Mouse (Mus musculus) heart, embryonic 11.5 days (tissue): ENCODE data around the gene Mrtfa. TPM values are rescaled to one million over a fixed set of nuclear protein-coding genes. Genes with fewer than 3 reads are reported as not detected.

Experiments used
- ATAC-seq: fragments of 200-750 bp; cut with Nextera tagmentation; replicated peaks from 2 replicates; pipeline ENCODE4 v1.8.0; 2017; ENCODE audit warnings: moderate library complexity; ENCODE audit not compliant: insufficient number of reproducible peaks, low FRiP score, low TSS enrichment
- H3K27ac ChIP-seq: fragments of 300-500 bp; sonication (generic); 2 replicates; pipeline ENCODE4 v1.5.1; 2014; ENCODE audit warnings: mild to moderate bottlenecking, low read depth, low read length
- H3K27me3 ChIP-seq: fragments of 300-500 bp; sonication (generic); 2 replicates; pipeline ENCODE4 v1.6.1; 2014; ENCODE audit warnings: mild to moderate bottlenecking, low read length, mixed read lengths; ENCODE audit not compliant: control insufficient read depth, insufficient read depth
- H3K36me3 ChIP-seq: fragments of 300-500 bp; sonication (generic); 2 replicates; pipeline ENCODE4 v1.6.1; 2014; ENCODE audit warnings: mild to moderate bottlenecking, low read length, moderate library complexity, mixed read lengths; ENCODE audit not compliant: control insufficient read depth, insufficient read depth
- H3K4me1 ChIP-seq: fragments of 300-500 bp; sonication (generic); 2 replicates; pipeline ENCODE4 v1.6.1; 2014; ENCODE audit warnings: low read length; ENCODE audit not compliant: control insufficient read depth, insufficient read depth
- H3K4me2 ChIP-seq: fragments of 300-500 bp; sonication (generic); 2 replicates; pipeline ENCODE4 v1.6.1; 2014; ENCODE audit warnings: mild to moderate bottlenecking, moderate library complexity
- H3K4me3 ChIP-seq: fragments of 300-500 bp; sonication (generic); 2 replicates; pipeline ENCODE4 v1.5.1; 2014; ENCODE audit warnings: low read depth, low read length
- H3K9ac ChIP-seq: fragments of 300-500 bp; sonication (generic); 2 replicates; pipeline ENCODE4 v1.6.1; 2014; ENCODE audit warnings: mild to moderate bottlenecking, low read depth, low read length, moderate library complexity
- H3K9me3 ChIP-seq: fragments of 300-500 bp; sonication (generic); replicated peaks from 2 replicates; pipeline ENCODE4 v1.6.1; 2016; ENCODE audit warnings: low read length; ENCODE audit not compliant: control insufficient read depth
- WGBS: fragments of 180-500 bp; shearing (Covaris S2); extraction: QIAGEN DNeasy Blood & Tissue Kit; methylation state at CpG from one replicate; pipeline ENCODE4 v1.1.7; 2014; ENCODE audit not compliant: insufficient replicate concordance; 5-methylcytosine and 5-hydroxymethylcytosine counted together
- polyA plus RNA-seq: library from polyadenylated mRNA; unstranded; fragments of >200 nt; fragmentation: Nextera tagmentation; extraction: Ambion mirVana; gene quantifications from 2 replicates; pipeline ENCODE4 v1.2.1, GENCODE M21; 2014

Mrtfa gene
- polyA plus RNA-seq, 1 experiment from 2014 or later, result 20.9 TPM

- Histone ChIP-seq H3K27me3 (no peaks in the 10 kb centered on the region), H3K9me3 (no peaks in the 10 kb centered on the region), H3K4me2 (no peak overlapping the region), H3K27ac (no peak overlapping the region), H3K9ac (no peak overlapping the region), H3K4me1 (peaks cover 7% of the 10 kb centered on the region; the same call in 1 of the 2 replicates), H3K36me3 (no peaks in the 10 kb centered on the region), H3K4me3 (no peak overlapping the region)
- 35% methylated on average over 4 of the region's 4 CpGs for WGBS
- no peak for ATAC-seq
These were observed 209.4 kb downstream of the Mrtfa start for GRCm38 (mm10) chr15:80981176-80981575.

- no peak overlapping the region for H3K27ac ChIP-seq
- H3K4me2 ChIP-seq, result no peak overlapping the region
- no peak overlapping the region for H3K4me3 ChIP-seq
- H3K36me3 ChIP-seq, result no peaks in the 10 kb centered on the region
- WGBS, result 73% methylated on average over 4 of the region's 4 CpGs
- ATAC-seq, result no peak
- H3K9me3 ChIP-seq, result no peaks in the 10 kb centered on the region
- no peak overlapping the region for H3K9ac ChIP-seq
- peaks cover 7% of the 10 kb centered on the region; the same call in 1 of the 2 replicates for H3K4me1 ChIP-seq
- H3K27me3 ChIP-seq, result no peaks in the 10 kb centered on the region
These were observed 210.9 kb downstream of the Mrtfa start for GRCm38 (mm10) chr15:80979611-80980010.

GRCm38 (mm10) chr15:80977620-80978334, 212.8 kb downstream of the Mrtfa start, which contains the start of gene Sgsm3:
Gene Sgsm3, plus strand, starts transcription at chr15:80977765.
- H3K36me3 ChIP-seq, result no peaks in the 10 kb centered on the region
- H3K27ac ChIP-seq, result no peak within 1 kb of the TSS
- no peaks in the 10 kb centered on the region for H3K27me3 ChIP-seq
- peak within 1 kb of the TSS; percentile 84 for H3K9ac ChIP-seq
- H3K4me2 ChIP-seq, result peak within 1 kb of the TSS; percentile 93
- peaks cover 7% of the 10 kb centered on the region; the same call in 1 of the 2 replicates for H3K4me1 ChIP-seq
- ATAC-seq, result peak; percentile 80
- no peaks in the 10 kb centered on the region for H3K9me3 ChIP-seq
- under 1% methylated on average over 67 of the region's 67 CpGs for WGBS
- H3K4me3 ChIP-seq, result peak within 1 kb of the TSS; percentile 81

GRCm38 (mm10) chr15:80975666-80976065, 214.9 kb downstream of the Mrtfa start:
- Histone ChIP-seq H3K9me3 (no peaks in the 10 kb centered on the region), H3K36me3 (no peaks in the 10 kb centered on the region), H3K4me3 (no peak overlapping the region), H3K4me2 (no peak overlapping the region), H3K4me1 (peaks cover 4% of the 10 kb centered on the region; the same call in 1 of the 2 replicates), H3K9ac (no peak overlapping the region), H3K27me3 (no peaks in the 10 kb centered on the region), H3K27ac (no peak overlapping the region)
- WGBS, result 78% methylated on average over 3 of the region's 3 CpGs
- no peak for ATAC-seq

GRCm38 (mm10) chr15:80974311-80974710, 216.2 kb downstream of the Mrtfa start:
- 62% methylated on average over 5 of the region's 5 CpGs for WGBS
- Histone ChIP-seq H3K4me1 (peaks cover 4% of the 10 kb centered on the region; the same call in 1 of the 2 replicates), H3K36me3 (0 out of 2 replicates have a peak, but pooled peaks cover 2% of the 10 kb centered on the region), H3K4me2 (no peak overlapping the region), H3K27me3 (no peaks in the 10 kb centered on the region), H3K9me3 (no peaks in the 10 kb centered on the region), H3K4me3 (no peak overlapping the region), H3K9ac (no peak overlapping the region), H3K27ac (no peak overlapping the region)
- no peak for ATAC-seq

GRCm38 (mm10) chr15:80969371-80969770, 221.2 kb downstream of the Mrtfa start:
- WGBS, result 81% methylated on average over 1 of the region's 1 CpGs
- Histone ChIP-seq H3K4me2 (no peak overlapping the region), H3K27me3 (no peaks in the 10 kb centered on the region), H3K27ac (no peak overlapping the region), H3K9ac (no peak overlapping the region), H3K4me1 (no peaks in the 10 kb centered on the region), H3K36me3 (peaks cover 34% of the 10 kb centered on the region), H3K4me3 (no peak overlapping the region), H3K9me3 (no peaks in the 10 kb centered on the region)
- no peak for ATAC-seq

Other genes starting within 250 kb of the Mrtfa start
- 168 and 169 TPM in 2 replicates for gene Adsl, start 242.3 kb downstream of the Mrtfa start, polyA plus RNA-seq
- gene Sgsm3, start 213.0 kb downstream of the Mrtfa start, polyA plus RNA-seq, result 13.6 and 14.2 TPM in 2 replicates
- 0.15 TPM in 1 of 2 replicates, not detected in the other for gene Mchr1, start 44.7 kb upstream of the Mrtfa start, polyA plus RNA-seq
- 58.7 and 59.6 TPM in 2 replicates for gene Slc25a17, start 170.1 kb upstream of the Mrtfa start, polyA plus RNA-seq
- 138 and 140 TPM in 2 replicates for gene St13, start 209.3 kb upstream of the Mrtfa start, polyA plus RNA-seq
- 9.6 and 11.4 TPM in 2 replicates for gene Xpnpep3, start 209.4 kb upstream of the Mrtfa start, polyA plus RNA-seq
- gene Dnajb7, start 217.5 kb upstream of the Mrtfa start, polyA plus RNA-seq, result 1.1 and 1.2 TPM in 2 replicates